Mouse (Mus musculus) hindbrain, embryonic 11.5 days (tissue): Measurements from ENCODE around the gene Slc38a10. TPM values are rescaled to one million over a fixed set of nuclear protein-coding genes. Genes with fewer than 3 reads are reported as not detected.

ENCODE experiments used
- ATAC-seq: fragments of 200-750 bp; cut with Nextera tagmentation; 2 replicates; pipeline ENCODE4 v1.8.0; 2017; ENCODE audit warnings: mild to moderate bottlenecking, moderate TSS enrichment, moderate library complexity; ENCODE audit not compliant: low FRiP score
- DNase-seq: peaks from one replicate; pipeline ENCODE4 v3.0.0-alpha.2; 2015; ENCODE audit warnings: low spot score
- H3K27ac ChIP-seq: fragments of 300-500 bp; sonication (generic); 2 replicates; pipeline ENCODE4 v1.5.1; 2014; ENCODE audit warnings: mild to moderate bottlenecking, low read depth, low read length
- H3K27me3 ChIP-seq: fragments of 300-500 bp; sonication (generic); 2 replicates; pipeline ENCODE4 v1.6.1; 2014; ENCODE audit warnings: mild to moderate bottlenecking, low read length, moderate library complexity, mixed read lengths; ENCODE audit not compliant: control insufficient read depth, insufficient read depth
- H3K36me3 ChIP-seq: fragments of 300-500 bp; sonication (generic); 2 replicates; pipeline ENCODE4 v1.6.1; 2014; ENCODE audit warnings: mild to moderate bottlenecking, low read length, moderate library complexity, mixed read lengths; ENCODE audit not compliant: control insufficient read depth, insufficient read depth
- H3K4me1 ChIP-seq: fragments of 300-500 bp; sonication (generic); replicated peaks from 2 replicates; pipeline ENCODE4 v1.6.1; 2014; ENCODE audit warnings: low read length, mixed read lengths; ENCODE audit not compliant: control insufficient read depth, insufficient read depth
- H3K4me2 ChIP-seq: fragments of 300-500 bp; sonication (generic); replicated peaks from 2 replicates; pipeline ENCODE4 v1.6.1; 2014; ENCODE audit warnings: mild to moderate bottlenecking, low read depth, low read length
- H3K4me3 ChIP-seq: fragments of 300-500 bp; sonication (generic); 2 replicates; pipeline ENCODE4 v1.5.1; 2014; ENCODE audit warnings: low read depth, low read length
- H3K9ac ChIP-seq: fragments of 300-500 bp; sonication (generic); 2 replicates; pipeline ENCODE4 v1.6.1; 2014; ENCODE audit warnings: low read depth, low read length
- H3K9me3 ChIP-seq: fragments of 300-500 bp; sonication (generic); 2 replicates; pipeline ENCODE4 v1.6.1; 2016; ENCODE audit warnings: low read length; ENCODE audit not compliant: control insufficient read depth
- WGBS: fragments of 180-500 bp; shearing (Covaris S2); extraction: QIAGEN DNeasy Blood & Tissue Kit; methylation state at CpG from one replicate; pipeline ENCODE4 v1.1.7; 2014; 5-methylcytosine and 5-hydroxymethylcytosine counted together
- polyA plus RNA-seq: library from polyadenylated mRNA; unstranded; fragments of >200 nt; fragmentation: Nextera tagmentation; extraction: Ambion mirVana; gene quantifications from 2 replicates; pipeline ENCODE4 v1.2.1, GENCODE M21; 2014

Slc38a10 gene
- polyA plus RNA-seq, 1 experiment from 2014 or later, result 64.7 TPM

- H3K36me3 ChIP-seq, result no peaks in the 10 kb centered on the region
- H3K9ac ChIP-seq, result peak overlapping the region; percentile 96
- ATAC-seq (peak; percentile 55), DNase-seq (peak; percentile 60)
- 0% methylated on average over 25 of the region's 25 CpGs for WGBS
- peaks cover 5% of the 10 kb centered on the region; the same call in 1 of the 2 replicates for H3K4me1 ChIP-seq
- peak overlapping the region; percentile 97 for H3K4me3 ChIP-seq
- H3K27me3 ChIP-seq, result no peaks in the 10 kb centered on the region
- peak overlapping the region; percentile 89 for H3K4me2 ChIP-seq
- H3K9me3 ChIP-seq, result no peaks in the 10 kb centered on the region
- H3K27ac ChIP-seq, result peak overlapping the region; percentile 89
Measured at GRCm38 (mm10) chr11:120085891-120086627, 65.1 kb downstream of the Slc38a10 start.

GRCm38 (mm10) chr11:120080282-120080681 is 70.9 kb downstream of the Slc38a10 start:
- Histone ChIP-seq H3K27ac (no peak overlapping the region), H3K4me2 (no peak overlapping the region), H3K27me3 (no peaks in the 10 kb centered on the region), H3K4me3 (no peak overlapping the region), H3K36me3 (0 out of 2 replicates have a peak, but pooled peaks cover 5% of the 10 kb centered on the region), H3K9ac (no peak overlapping the region), H3K9me3 (no peaks in the 10 kb centered on the region), H3K4me1 (peaks cover 2% of the 10 kb centered on the region)
- ATAC-seq, result no peak
- 92% methylated on average over 6 of the region's 6 CpGs for WGBS
- no peak for DNase-seq

- H3K27ac ChIP-seq, result no peak overlapping the region
- no peaks in the 10 kb centered on the region for H3K9me3 ChIP-seq
- no peak overlapping the region for H3K4me2 ChIP-seq
- ATAC-seq (no peak), DNase-seq (no peak)
- no peaks in the 10 kb centered on the region; the same call in 1 of the 2 replicates for H3K4me1 ChIP-seq
- H3K27me3 ChIP-seq, result no peaks in the 10 kb centered on the region
- 0 out of 2 replicates have a peak, but pooled peaks cover 8% of the 10 kb centered on the region for H3K36me3 ChIP-seq
- 87% methylated on average over 3 of the region's 3 CpGs for WGBS
- H3K9ac ChIP-seq, result no peak overlapping the region
- no peak overlapping the region for H3K4me3 ChIP-seq
Measured at GRCm38 (mm10) chr11:120076191-120076590, 75.0 kb downstream of the Slc38a10 start.

- Histone ChIP-seq H3K4me3 (no peak overlapping the region), H3K4me1 (no peaks in the 10 kb centered on the region; the same call in 1 of the 2 replicates), H3K9me3 (no peaks in the 10 kb centered on the region), H3K27ac (no peak overlapping the region), H3K27me3 (0 out of 2 replicates have a peak, but pooled peaks cover 3% of the 10 kb centered on the region), H3K4me2 (no peak overlapping the region), H3K9ac (no peak overlapping the region), H3K36me3 (0 out of 2 replicates have a peak, but pooled peaks cover 5% of the 10 kb centered on the region)
- ATAC-seq (no peak), DNase-seq (no peak)
- 93% methylated on average over 9 of the region's 9 CpGs for WGBS
Measured at GRCm38 (mm10) chr11:120072986-120073647, 78.0 kb downstream of the Slc38a10 start.

DNA sequence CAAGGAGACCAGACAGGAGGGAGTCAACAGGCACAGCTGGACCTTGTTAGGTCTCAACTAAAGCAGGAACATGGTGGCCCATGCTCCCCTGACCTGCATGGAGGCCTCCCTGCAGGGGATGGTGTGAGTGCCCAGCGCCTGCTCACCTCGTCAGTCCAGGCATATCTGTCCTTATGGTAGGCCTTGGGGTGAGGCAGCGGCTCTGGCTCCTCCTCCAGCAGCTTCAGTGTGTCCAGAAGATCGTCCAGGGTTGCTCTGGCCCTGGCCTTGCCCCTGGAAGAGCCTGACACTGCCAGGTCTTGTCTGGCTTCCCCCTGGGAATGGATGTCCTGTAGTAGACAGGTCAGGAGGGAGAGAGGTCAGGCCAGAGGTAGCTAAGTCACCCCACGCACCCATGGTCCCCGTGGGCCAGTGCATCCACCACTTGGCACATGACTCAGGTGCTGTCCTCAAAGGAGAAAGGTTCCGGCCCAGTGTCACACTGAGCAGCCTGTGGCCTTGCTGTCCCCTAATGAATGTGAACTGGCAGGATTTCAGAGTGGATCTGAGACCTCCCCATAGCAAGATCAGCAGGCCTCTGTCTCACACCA is 79.3 kb downstream of the Slc38a10 start:
- Histone ChIP-seq H3K36me3 (peaks cover 7% of the 10 kb centered on the region; the same call in 1 of the 2 replicates), H3K9ac (0 out of 2 replicates have a peak overlapping the region, but pooled peaks have one; percentile 7), H3K4me2 (no peak overlapping the region), H3K9me3 (no peaks in the 10 kb centered on the region), H3K27me3 (0 out of 2 replicates have a peak, but pooled peaks cover 3% of the 10 kb centered on the region), H3K27ac (no peak overlapping the region), H3K4me1 (no peaks in the 10 kb centered on the region), H3K4me3 (no peak overlapping the region)
- WGBS, result 75% methylated on average over 7 of the region's 7 CpGs
- no peak for ATAC-seq
- DNase-seq, result no peak

DNA sequence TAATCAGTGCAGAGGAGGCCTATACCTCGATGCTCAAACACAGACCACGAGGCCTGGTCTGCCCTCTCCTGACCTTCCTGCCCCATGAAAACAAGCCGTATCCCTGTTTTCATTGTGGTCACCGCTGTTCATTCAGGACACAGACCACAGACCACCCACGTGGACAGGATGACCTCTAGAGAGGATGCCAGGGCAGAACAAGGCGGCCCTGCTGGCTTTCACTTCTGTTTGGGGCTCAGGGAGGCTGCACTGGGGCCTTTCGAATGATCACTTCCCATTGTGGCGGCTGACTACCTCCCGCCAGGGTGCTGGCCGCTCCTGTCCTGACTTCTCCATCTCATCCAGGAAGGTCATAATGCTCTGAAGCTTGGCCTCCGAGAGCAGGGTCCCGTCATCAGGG is 80.1 kb downstream of the Slc38a10 start:
- ATAC-seq, result no peak
- 10% methylated on average over 12 of the region's 12 CpGs for WGBS
- Histone ChIP-seq H3K36me3 (peaks cover 5% of the 10 kb centered on the region; the same call in 1 of the 2 replicates), H3K9ac (no peak overlapping the region), H3K4me2 (no peak overlapping the region), H3K27me3 (0 out of 2 replicates have a peak, but pooled peaks cover 3% of the 10 kb centered on the region), H3K4me1 (no peaks in the 10 kb centered on the region), H3K27ac (no peak overlapping the region), H3K9me3 (no peaks in the 10 kb centered on the region), H3K4me3 (no peak overlapping the region)
- no peak for DNase-seq

DNA sequence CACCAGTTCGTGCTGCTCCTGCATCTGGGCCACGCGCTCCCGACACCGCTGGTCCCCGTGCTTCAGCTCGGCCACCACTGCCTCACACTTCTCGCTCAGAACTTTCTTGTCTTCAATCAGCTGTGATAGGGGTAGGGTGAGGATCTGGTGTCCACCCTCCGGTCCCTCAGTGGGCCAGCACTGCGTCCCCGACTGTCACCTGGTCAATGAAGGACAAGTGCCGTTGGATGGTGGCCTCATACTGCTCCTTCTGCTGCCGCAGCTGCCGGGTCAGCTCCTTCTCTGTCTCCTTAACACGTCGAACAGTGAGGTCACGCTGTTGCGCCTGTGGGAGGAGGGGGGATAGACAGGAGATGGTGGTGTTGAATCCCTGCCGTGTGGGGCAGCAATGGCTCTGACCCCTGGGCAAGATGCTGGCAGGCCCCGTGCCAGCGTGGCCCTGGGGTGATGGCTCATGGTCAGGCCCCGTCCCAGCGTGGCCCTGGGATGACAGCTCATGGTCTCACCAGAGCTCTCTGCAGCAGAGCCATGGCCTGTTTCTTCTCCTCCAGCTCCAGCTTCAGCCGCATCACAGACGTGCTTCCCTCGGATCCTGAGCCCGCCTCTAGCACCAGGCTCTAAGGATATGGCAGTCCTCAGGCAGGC is 80.7 kb downstream of the Slc38a10 start:
- no peak overlapping the region for H3K27ac ChIP-seq
- no peak for ATAC-seq
- H3K36me3 ChIP-seq, result peaks cover 5% of the 10 kb centered on the region; the same call in 1 of the 2 replicates
- no peak overlapping the region for H3K4me3 ChIP-seq
- 83% methylated on average over 27 of the region's 27 CpGs for WGBS
- H3K4me1 ChIP-seq, result no peaks in the 10 kb centered on the region
- H3K9me3 ChIP-seq, result no peaks in the 10 kb centered on the region
- no peak for DNase-seq
- H3K27me3 ChIP-seq, result 0 out of 2 replicates have a peak, but pooled peaks cover 3% of the 10 kb centered on the region
- H3K9ac ChIP-seq, result no peak overlapping the region
- H3K4me2 ChIP-seq, result no peak overlapping the region

- H3K9ac ChIP-seq, result no peak overlapping the region
- 25% methylated on average over 11 of the region's 11 CpGs for WGBS
- ATAC-seq (no peak), DNase-seq (peak; percentile 49)
- 0 out of 2 replicates have a peak, but pooled peaks cover 3% of the 10 kb centered on the region for H3K27me3 ChIP-seq
- no peak overlapping the region for H3K4me2 ChIP-seq
- H3K27ac ChIP-seq, result no peak overlapping the region
- H3K36me3 ChIP-seq, result peaks cover 5% of the 10 kb centered on the region; the same call in 1 of the 2 replicates
- no peaks in the 10 kb centered on the region for H3K4me1 ChIP-seq
- no peak overlapping the region for H3K4me3 ChIP-seq
- no peaks in the 10 kb centered on the region for H3K9me3 ChIP-seq
Measured at GRCm38 (mm10) chr11:120069261-120069660, 81.9 kb downstream of the Slc38a10 start.
